Mouse (Mus musculus): ENCODE measurements at regions not wholly inside any gene's neighbourhood (a gene's known extent, or its start where the extent isn't known, plus 50 kb on each side); places are given as distances from the start of the nearest gene placed in this dataset.

GRCm38 (mm10) chr13:52046700-52047099, 200.2 kb downstream of the Gadd45g start:
- DNase-seq (ENCODE audit: low read depth, low spot score) = no peak

- DNase-seq (ENCODE audit: low read depth, low spot score) = no peak
Measured at GRCm38 (mm10) chr13:52047937-52048336, 201.5 kb downstream of the Gadd45g start.

GRCm38 (mm10) chr13:52048777-52049176, 202.3 kb downstream of the Gadd45g start:
- no peak for DNase-seq (ENCODE audit: low read depth, low spot score)

GRCm38 (mm10) chr13:52049249-52049648, 202.8 kb downstream of the Gadd45g start:
- no peak for DNase-seq (ENCODE audit: low read depth, low spot score)

DNA sequence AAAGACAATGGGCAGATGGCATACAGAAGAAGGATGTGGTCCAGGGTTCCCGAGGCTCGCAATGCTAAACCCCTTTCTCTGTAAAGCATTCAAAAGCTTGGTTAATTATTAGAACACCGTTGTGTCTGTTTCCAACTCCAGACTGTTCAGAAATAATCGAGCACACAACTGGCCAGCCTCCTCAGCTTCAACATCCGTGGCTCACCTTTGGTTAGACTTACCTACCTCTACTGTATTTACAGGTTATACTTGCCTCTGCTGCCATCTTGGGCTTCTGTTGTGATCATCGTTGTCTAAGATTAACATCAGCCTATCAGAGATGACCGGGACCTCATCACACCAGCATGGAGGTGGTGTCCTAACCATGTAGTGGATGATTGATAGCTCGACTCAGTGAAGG, 209.3 kb downstream of the Gadd45g start:
- no peak for DNase-seq (ENCODE audit: low read depth, low spot score)

DNA sequence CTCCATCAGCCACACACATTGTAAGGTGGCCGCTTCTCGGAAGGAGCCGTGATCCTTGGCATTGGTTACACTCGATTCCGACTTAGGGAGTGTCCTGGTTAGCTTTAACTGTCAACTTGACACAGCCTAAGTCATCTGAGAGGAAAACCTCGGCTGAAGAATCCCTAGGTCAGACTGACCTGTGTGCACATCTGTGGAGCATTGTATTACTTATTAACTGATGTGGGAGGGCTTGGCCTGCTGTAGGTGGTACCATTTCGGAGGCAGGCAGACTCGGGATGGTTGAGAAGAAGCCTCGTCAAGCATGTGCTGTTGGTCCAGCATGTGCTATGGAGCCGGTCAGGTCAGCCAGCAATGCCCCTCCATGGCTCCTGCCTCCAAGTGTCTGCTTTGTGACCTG, 211.0 kb downstream of the Gadd45g start:
- no peak for DNase-seq (ENCODE audit: low read depth, low spot score)

GRCm38 (mm10) chr13:52059756-52060417, 213.4 kb downstream of the Gadd45g start:
- no peak for DNase-seq (ENCODE audit: low read depth, low spot score)

- DNase-seq (ENCODE audit: low read depth, low spot score) = no peak
Measured at GRCm38 (mm10) chr13:52060418-52060870, 214.0 kb downstream of the Gadd45g start.

DNA sequence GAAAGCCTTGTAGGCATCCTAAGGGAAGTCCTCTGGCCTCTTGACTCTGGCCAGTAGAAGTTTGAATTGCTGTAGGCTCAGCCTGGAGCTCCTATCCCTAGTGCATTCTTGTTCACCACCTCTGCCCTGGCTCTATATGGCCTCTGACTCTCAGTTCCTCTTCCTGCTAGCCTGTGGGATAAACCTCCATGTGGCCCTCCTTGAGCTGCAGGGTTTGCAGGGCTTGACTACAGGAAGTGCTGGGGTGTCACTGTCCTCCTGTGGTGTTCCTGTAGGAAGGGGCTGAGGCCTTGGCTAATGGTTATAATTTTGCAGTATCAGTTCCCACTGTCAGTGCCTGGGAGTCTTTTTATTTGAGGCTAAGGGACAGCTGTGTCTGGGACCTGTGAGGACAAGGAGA, 215.0 kb downstream of the Gadd45g start:
- no peak for DNase-seq (ENCODE audit: low read depth, low spot score)

- DNase-seq (ENCODE audit: low read depth, low spot score) = no peak
Measured at GRCm38 (mm10) chr13:52061881-52062280, 215.4 kb downstream of the Gadd45g start.

DNA sequence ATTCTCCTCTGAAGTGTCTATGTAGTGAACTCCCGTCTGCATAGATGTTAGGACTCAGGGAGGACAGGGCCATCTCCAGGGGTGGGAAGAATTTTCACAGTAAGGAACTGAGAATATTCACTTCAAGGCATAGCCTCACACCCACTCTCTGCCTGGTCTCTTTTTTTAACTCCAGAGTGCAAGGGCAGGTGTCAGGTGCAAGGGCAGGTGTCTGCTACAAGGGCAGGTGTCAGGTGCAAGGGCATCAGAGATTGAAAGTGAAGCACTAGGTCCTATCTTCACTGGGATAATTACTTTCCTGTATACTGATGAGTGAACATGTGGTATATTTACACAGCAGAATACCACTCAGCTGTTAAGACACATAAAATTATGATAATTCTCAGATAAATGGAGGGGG, 216.1 kb downstream of the Gadd45g start:
- no peak for DNase-seq (ENCODE audit: low read depth, low spot score)

- no peak for DNase-seq (ENCODE audit: low read depth, low spot score)
Measured at GRCm38 (mm10) chr13:52065274-52065673, 218.8 kb downstream of the Gadd45g start.

GRCm38 (mm10) chr13:52065720-52066119, 219.2 kb downstream of the Gadd45g start:
- DNase-seq (ENCODE audit: low read depth, low spot score) = no peak

DNA sequence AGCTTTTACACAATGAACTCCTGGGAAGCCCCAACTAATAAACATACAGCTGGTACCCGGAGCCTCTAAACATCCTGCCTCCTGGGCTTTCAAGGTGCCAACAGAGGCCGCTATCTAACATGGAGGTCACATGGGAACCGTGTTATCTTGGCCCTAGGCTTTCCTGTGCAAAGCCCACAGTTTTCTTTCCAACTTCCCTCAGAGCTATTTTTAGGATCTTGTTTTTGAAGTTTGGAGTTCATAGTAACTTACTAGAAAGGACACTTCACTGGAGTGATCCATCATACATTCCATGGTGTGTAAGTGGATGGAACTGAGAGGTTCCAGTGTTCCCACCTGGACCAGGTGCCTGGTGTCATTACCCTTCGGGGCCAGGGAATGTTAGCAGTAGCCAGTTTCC, 220.6 kb downstream of the Gadd45g start:
- DNase-seq (ENCODE audit: low read depth, low spot score) = no peak

- DNase-seq (ENCODE audit: low read depth, low spot score) = no peak
Measured at GRCm38 (mm10) chr13:52068886-52069439, 222.5 kb downstream of the Gadd45g start.

DNA sequence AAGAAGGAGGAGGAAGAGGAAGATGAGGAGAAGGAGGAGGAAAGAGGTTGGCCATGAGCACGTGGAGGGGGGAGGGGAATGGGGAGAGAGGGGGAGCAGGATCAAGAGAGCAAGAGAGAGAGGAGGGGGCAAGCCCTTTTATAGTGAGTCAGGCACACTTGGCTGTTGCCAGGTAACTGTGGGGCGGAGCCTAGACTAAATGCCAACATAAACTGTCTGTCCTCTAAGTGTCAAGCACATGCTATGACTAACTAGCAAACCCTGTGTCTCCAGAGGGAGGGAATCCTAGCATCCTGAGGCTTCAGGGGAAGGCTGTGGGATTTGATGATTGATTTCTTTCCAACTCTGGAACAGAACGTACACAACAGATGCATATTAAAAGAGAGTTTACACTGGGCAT, 223.2 kb downstream of the Gadd45g start:
- DNase-seq (ENCODE audit: low read depth, low spot score) = no peak

DNA sequence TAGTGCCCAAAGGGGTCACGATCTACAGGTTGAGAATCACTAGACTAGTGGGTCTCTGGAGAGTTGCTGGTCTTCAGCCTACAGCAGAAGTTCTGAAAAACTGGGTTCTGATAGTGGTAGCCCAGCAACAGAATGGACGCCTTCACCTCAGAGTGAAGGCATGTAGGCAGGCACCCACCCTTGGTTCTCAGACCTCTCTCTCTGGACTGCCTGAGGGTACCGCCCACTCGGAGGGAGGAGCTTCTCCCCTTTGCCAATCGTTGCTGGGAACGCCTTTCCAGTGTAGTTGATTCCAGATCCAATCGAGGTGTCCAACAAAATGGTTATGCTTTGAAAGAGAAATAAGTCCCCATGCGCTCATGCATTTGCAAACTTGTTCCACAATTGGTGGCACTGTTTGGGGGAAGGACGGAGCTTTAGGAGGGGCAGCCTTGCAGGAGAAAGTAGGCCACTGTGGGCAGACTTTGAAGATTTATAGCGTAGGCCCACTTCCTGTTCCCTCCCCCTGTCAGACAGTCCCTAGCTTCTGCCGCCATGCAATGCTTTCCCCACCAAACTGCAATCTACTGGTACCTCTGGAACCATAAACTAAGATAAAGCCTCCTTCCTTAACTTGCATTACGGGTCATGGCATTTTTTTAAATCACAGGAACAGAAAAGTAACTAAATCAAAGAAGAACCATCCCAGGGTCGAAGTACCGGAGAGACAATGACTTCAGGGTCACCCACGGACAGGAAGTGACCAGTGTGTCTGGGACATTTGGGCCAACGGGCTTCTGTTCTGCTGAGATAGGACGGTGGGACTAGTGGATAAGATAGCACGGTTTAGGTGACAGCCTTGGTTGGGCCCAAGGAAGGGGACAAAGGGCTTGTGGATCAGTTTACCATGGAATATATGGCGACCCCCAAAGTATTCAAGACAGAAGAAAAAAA, 224.5 kb downstream of the Gadd45g start:
- no peak for DNase-seq (ENCODE audit: low read depth, low spot score)

DNA sequence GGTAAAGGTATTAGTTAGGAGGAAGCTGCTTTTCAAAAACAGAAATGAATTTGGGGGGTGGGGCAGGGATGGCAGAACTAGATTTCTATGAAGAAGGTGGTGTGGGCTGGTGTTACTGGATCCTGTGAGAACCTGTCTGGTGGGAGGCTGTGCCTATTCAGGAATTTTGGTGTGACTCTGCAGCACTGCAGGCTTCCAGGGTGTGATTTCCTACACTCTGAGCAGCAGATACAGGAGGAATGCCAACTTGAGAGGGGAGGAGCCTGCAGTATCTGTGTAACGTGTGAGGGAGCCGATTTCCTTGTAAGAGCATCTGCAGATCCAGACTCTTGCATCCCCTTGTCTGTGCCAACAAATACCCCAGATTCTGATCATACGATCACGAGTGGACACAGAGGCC, 231.1 kb downstream of the Gadd45g start:
- DNase-seq (ENCODE audit: low read depth, low spot score) = no peak

GRCm38 (mm10) chr13:52078561-52078960, 232.1 kb downstream of the Gadd45g start:
- DNase-seq (ENCODE audit: low read depth, low spot score) = no peak

GRCm38 (mm10) chr13:52079678-52080246, 233.3 kb downstream of the Gadd45g start:
- DNase-seq (ENCODE audit: low read depth, low spot score) = no peak

GRCm38 (mm10) chr13:52083601-52084455, 237.3 kb downstream of the Gadd45g start:
- DNase-seq (ENCODE audit: low read depth, low spot score) = no peak

Measured in embryo, embryonic 11.5 days (tissue).